Mouse (Mus musculus) forebrain, embryonic 14.5 days (tissue): ENCODE results near the gene Fbn1. TPM values are rescaled to one million over a fixed set of nuclear protein-coding genes. Genes with fewer than 3 reads are reported as not detected.

Experiments used
- ATAC-seq: fragments of 200-750 bp; cut with Nextera tagmentation; 2 replicates; pipeline ENCODE4 v1.8.0; 2017; ENCODE audit warnings: mild to moderate bottlenecking, moderate library complexity
- DNase-seq: peaks from one replicate; pipeline ENCODE4 v3.0.0-alpha.2; 2015; ENCODE audit warnings: low spot score
- H3K27ac ChIP-seq: fragments of 300-500 bp; sonication (generic); 2 replicates; pipeline ENCODE4 v1.5.1; 2014; ENCODE audit warnings: low read depth, mild to moderate bottlenecking, control low read depth, low read length, moderate library complexity
- H3K27me3 ChIP-seq: fragments of 300-500 bp; sonication (generic); replicated peaks from 2 replicates; pipeline ENCODE4 v1.6.1; 2014; ENCODE audit warnings: low read length, control low read depth, mixed read lengths; ENCODE audit not compliant: control insufficient read depth, insufficient read depth
- H3K36me3 ChIP-seq: fragments of 300-500 bp; sonication (generic); 2 replicates; pipeline ENCODE4 v1.6.1; 2014; ENCODE audit warnings: low read length, control low read depth; ENCODE audit not compliant: control insufficient read depth, insufficient read depth
- H3K4me1 ChIP-seq: fragments of 300-500 bp; sonication (generic); 2 replicates; pipeline ENCODE4 v1.6.1; 2014; ENCODE audit warnings: antibody characterized with exemption, low read length, control low read depth; ENCODE audit not compliant: control insufficient read depth, insufficient read depth
- H3K4me2 ChIP-seq: fragments of 300-500 bp; sonication (generic); 2 replicates; pipeline ENCODE4 v1.6.1; 2014; ENCODE audit warnings: mild to moderate bottlenecking, control low read depth, low read length
- H3K4me3 ChIP-seq: fragments of 300-500 bp; sonication (generic); 2 replicates; pipeline ENCODE4 v1.5.1; 2014; ENCODE audit warnings: low read depth, low read length, control low read depth
- H3K9ac ChIP-seq: fragments of 300-500 bp; sonication (generic); 2 replicates; pipeline ENCODE4 v1.6.1; 2014; ENCODE audit warnings: mild to moderate bottlenecking, low read length, control low read depth, moderate library complexity
- H3K9me3 ChIP-seq: fragments of 300-500 bp; sonication (generic); replicated peaks from 2 replicates; pipeline ENCODE4 v1.6.1; 2016; ENCODE audit warnings: low read length, control low read depth, mixed read lengths; ENCODE audit not compliant: control insufficient read depth
- WGBS: fragments of 180-500 bp; shearing (Covaris S2); extraction: QIAGEN DNeasy Blood & Tissue Kit; methylation state at CpG from one replicate; pipeline ENCODE4 v1.1.7; 2014; 5-methylcytosine and 5-hydroxymethylcytosine counted together
- polyA plus RNA-seq: library from polyadenylated mRNA; unstranded; fragments of >200 nt; fragmentation: Nextera tagmentation; extraction: Ambion mirVana; gene quantifications from 2 replicates; pipeline ENCODE4 v1.2.1, GENCODE M21; 2014

Fbn1 gene
- polyA plus RNA-seq, 1 experiment from 2014 or later: 2.1 TPM

DNA sequence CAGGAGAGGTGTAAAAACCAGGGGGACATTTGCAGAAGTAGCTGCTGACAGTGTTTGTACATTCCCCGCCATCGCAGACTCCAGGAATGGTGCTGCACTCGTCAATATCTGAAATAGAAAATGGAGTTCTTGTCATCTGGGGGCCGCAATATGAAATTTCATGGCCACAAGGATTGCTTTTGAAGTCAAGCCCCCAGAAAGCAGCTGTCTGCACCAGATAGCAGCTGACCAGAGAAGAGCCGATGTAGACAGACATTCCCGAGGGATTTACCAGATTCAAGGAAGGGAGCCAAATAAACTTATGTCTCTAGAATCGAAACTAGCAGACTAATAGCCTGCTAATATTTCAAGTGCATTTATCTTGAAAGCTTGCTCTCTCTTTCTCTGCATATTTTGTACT is 110.0 kb downstream of the Fbn1 start:
- H3K4me2 ChIP-seq: no peak overlapping the region
- no peaks in the 10 kb centered on the region for H3K9me3 ChIP-seq
- no peak for ATAC-seq
- H3K4me3 ChIP-seq: no peak overlapping the region
- no peak for DNase-seq
- WGBS: 91% methylated on average over 7 of the region's 7 CpGs
- no peak overlapping the region for H3K9ac ChIP-seq
- H3K4me1 ChIP-seq: no peaks in the 10 kb centered on the region
- H3K27me3 ChIP-seq: no peaks in the 10 kb centered on the region
- no peak overlapping the region for H3K27ac ChIP-seq
- no peaks in the 10 kb centered on the region for H3K36me3 ChIP-seq

DNA sequence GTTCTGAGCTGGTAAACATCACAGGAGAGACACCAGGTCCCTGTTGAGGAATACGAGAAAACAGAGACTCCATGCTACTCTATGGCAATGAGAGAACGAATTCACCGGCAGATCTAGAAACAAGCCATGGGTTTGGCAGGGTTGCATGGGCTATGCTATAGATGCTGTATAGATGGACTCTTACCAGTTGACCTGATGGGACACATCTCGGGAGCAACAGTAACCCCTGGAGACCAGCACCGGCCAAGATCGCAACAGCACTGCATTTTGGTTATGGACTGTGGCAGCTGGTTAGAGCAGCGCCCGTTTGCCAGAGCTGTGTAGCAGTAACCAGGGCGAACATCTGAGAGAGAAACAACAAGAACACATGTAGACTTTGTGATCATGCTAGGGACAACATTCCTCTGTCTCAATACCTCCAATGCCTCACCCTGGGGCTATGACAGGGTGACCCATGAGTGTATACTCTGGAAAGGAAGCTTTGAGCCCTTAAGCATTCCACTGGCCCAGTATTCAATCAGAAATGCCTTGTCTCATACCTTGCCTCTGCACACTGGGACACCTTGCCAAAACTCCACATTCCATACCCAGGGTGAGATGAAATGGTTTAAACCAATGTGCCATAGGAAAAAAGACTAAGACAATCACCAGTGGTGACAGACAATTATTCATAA is 113.2 kb downstream of the Fbn1 start:
- Histone ChIP-seq H3K4me3 (no peak overlapping the region), H3K36me3 (no peaks in the 10 kb centered on the region), H3K27me3 (no peaks in the 10 kb centered on the region), H3K4me1 (no peaks in the 10 kb centered on the region), H3K9ac (no peak overlapping the region), H3K27ac (no peak overlapping the region), H3K4me2 (no peak overlapping the region), H3K9me3 (no peaks in the 10 kb centered on the region)
- no peak for DNase-seq
- no peak for ATAC-seq
- WGBS: 96% methylated on average over 9 of the region's 9 CpGs

GRCm38 (mm10) chr2:125391582-125391981 is 116.2 kb downstream of the Fbn1 start:
- Histone ChIP-seq H3K27ac (no peak overlapping the region), H3K27me3 (no peaks in the 10 kb centered on the region), H3K4me1 (no peaks in the 10 kb centered on the region), H3K9me3 (no peaks in the 10 kb centered on the region), H3K9ac (no peak overlapping the region), H3K36me3 (0 out of 2 replicates have a peak, but pooled peaks cover 6% of the 10 kb centered on the region), H3K4me2 (no peak overlapping the region), H3K4me3 (no peak overlapping the region)
- DNase-seq (no peak), ATAC-seq (no peak)
- 82% methylated on average over 6 of the region's 6 CpGs for WGBS

DNA sequence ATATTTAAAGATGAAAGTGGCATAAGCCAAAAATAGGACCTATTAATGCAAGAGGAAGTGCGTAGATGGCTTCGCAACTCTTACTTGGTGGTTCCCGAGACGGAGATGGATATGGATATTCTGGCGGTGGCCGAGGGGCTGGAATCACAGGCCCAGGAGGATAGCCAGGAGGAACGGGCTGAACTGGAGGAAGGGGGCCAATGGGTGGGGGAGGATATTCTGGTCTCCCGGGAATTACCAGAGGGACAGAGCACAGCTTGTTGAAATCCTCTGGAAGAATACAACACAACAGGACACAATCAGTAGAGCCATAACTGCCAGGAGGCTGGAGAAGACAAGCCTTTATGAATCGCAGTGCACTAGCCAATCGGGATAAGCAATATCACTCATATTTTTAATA is 118.0 kb downstream of the Fbn1 start:
- ATAC-seq (no peak), DNase-seq (no peak)
- H3K27me3 ChIP-seq: no peaks in the 10 kb centered on the region
- H3K9ac ChIP-seq: no peak overlapping the region
- no peaks in the 10 kb centered on the region for H3K4me1 ChIP-seq
- H3K4me3 ChIP-seq: no peak overlapping the region
- no peak overlapping the region for H3K27ac ChIP-seq
- WGBS: 97% methylated on average over 10 of the region's 10 CpGs
- H3K9me3 ChIP-seq: no peaks in the 10 kb centered on the region
- H3K4me2 ChIP-seq: no peak overlapping the region
- H3K36me3 ChIP-seq: 0 out of 2 replicates have a peak, but pooled peaks cover 6% of the 10 kb centered on the region

DNA sequence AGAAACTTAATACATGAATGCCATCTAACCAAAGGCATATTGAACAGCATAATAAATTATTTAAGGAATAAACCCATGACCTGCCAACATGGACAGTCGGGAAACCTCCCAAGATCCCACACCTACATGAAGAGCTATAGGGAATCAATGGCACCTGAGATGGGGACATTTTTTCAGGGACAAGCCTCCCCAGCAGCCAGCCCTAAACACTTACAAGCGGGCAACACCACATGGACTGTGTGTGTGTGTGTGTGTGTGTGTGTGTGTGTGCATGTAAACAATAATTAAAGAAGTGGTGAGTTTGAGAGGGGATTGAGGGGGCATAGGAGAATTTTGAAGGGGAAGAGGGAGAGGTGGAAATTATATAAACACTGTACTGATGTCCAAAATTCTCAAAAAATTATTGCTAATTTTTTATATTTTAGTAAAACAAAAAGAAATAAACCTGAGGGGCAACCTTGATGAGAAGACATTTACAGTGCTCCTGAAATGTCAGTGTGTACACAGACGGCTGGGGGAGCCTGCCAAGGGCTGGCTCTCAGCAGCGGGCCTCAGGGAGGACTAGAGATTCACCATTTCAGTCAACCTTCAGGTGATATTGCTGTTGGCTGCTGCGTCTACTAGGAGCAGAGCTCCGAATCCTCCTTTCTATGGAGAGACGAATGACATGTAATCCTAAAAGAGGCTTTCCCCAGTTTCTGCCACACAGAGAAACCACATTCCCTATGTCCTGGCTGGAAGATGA is 121.4 kb downstream of the Fbn1 start:
- no peaks in the 10 kb centered on the region for H3K27me3 ChIP-seq
- 0 out of 2 replicates have a peak, but pooled peaks cover 6% of the 10 kb centered on the region for H3K36me3 ChIP-seq
- no peak for ATAC-seq
- H3K4me1 ChIP-seq: no peaks in the 10 kb centered on the region
- H3K27ac ChIP-seq: no peak overlapping the region
- no peak overlapping the region for H3K4me3 ChIP-seq
- no peak overlapping the region for H3K9ac ChIP-seq
- no peak overlapping the region for H3K4me2 ChIP-seq
- 71% methylated on average over 7 of the region's 7 CpGs for WGBS
- no peak for DNase-seq
- no peaks in the 10 kb centered on the region for H3K9me3 ChIP-seq

- H3K27ac ChIP-seq: no peak overlapping the region
- ATAC-seq (no peak), DNase-seq (no peak)
- no peaks in the 10 kb centered on the region for H3K9me3 ChIP-seq
- H3K4me2 ChIP-seq: no peak overlapping the region
- H3K36me3 ChIP-seq: 0 out of 2 replicates have a peak, but pooled peaks cover 6% of the 10 kb centered on the region
- WGBS: 74% methylated on average over 4 of the region's 4 CpGs
- no peak overlapping the region for H3K4me3 ChIP-seq
- no peak overlapping the region for H3K9ac ChIP-seq
- H3K27me3 ChIP-seq: no peaks in the 10 kb centered on the region
- H3K4me1 ChIP-seq: no peaks in the 10 kb centered on the region
Observed at GRCm38 (mm10) chr2:125384941-125385340, 122.9 kb downstream of the Fbn1 start.

- Histone ChIP-seq H3K9me3 (no peaks in the 10 kb centered on the region), H3K9ac (no peak overlapping the region), H3K4me3 (no peak overlapping the region), H3K36me3 (0 out of 2 replicates have a peak, but pooled peaks cover 6% of the 10 kb centered on the region), H3K27ac (no peak overlapping the region), H3K4me1 (no peaks in the 10 kb centered on the region), H3K4me2 (no peak overlapping the region), H3K27me3 (no peaks in the 10 kb centered on the region)
- WGBS: 90% methylated on average over 6 of the region's 6 CpGs
- DNase-seq (no peak), ATAC-seq (no peak)
Observed at GRCm38 (mm10) chr2:125384415-125384814, 123.4 kb downstream of the Fbn1 start.

DNA sequence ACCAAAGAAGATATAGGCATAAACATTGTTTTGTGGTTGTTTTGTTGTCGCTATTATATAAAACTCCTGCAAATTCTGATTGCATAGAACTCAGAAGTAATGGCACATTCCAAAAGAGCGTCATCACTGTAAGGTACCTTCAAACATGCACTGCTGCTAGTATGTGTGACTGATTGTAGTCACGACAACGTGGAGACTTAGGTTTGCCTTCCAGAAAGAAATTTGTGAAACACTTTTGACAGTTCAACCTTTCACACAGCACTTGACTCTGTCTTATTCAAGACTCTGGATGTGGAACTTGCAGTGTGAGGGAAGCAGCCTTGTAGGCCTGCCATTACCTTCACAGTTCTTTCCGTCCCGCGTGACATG is 124.5 kb downstream of the Fbn1 start:
- ATAC-seq: no peak
- Histone ChIP-seq H3K9me3 (no peaks in the 10 kb centered on the region), H3K4me1 (no peaks in the 10 kb centered on the region), H3K9ac (no peak overlapping the region), H3K27me3 (no peaks in the 10 kb centered on the region), H3K27ac (no peak overlapping the region), H3K36me3 (0 out of 2 replicates have a peak, but pooled peaks cover 2% of the 10 kb centered on the region), H3K4me3 (no peak overlapping the region), H3K4me2 (no peak overlapping the region)
- no peak for DNase-seq
- WGBS: 94% methylated on average over 7 of the region's 7 CpGs

DNA sequence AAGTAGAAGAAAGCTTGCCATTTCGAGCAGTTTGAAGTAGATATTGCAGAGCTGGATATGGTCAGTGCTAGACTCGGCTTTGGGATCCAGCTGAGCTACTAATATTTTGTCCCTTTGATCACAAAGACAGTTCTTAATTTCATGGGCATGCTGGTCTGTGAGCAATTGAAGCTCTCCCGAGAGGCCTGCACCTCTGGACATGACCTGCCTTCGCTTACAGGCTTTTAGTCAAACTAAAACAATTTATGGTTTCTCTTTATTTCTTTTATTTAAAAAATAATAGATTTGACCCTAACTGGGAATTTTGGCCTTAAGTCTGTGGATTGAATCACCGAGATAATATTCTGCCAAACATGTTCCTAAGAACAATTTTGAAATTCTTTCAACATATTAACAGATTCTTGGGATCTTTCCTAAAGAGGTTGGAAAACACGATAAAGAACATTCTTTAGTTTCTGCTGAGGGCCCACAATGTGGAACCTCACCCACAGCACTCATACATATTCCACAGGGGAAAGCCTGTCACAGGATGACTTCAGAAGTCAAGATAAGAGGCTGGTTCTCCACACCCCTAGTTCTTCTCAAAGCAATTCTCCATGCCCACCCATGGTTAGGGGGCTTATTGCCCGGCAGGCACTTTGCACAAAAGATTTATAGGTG is 125.0 kb downstream of the Fbn1 start:
- no peak for DNase-seq
- no peak overlapping the region for H3K9ac ChIP-seq
- H3K4me1 ChIP-seq: no peaks in the 10 kb centered on the region

More for the DNA sequence above, 125.0 kb downstream of the Fbn1 start:
- WGBS: 86% methylated on average over 7 of the region's 7 CpGs
- H3K27ac ChIP-seq: no peak overlapping the region
- no peaks in the 10 kb centered on the region for H3K9me3 ChIP-seq
- no peak overlapping the region for H3K4me3 ChIP-seq
- no peaks in the 10 kb centered on the region for H3K36me3 ChIP-seq
- H3K4me2 ChIP-seq: no peak overlapping the region
- H3K27me3 ChIP-seq: no peaks in the 10 kb centered on the region
- no peak for ATAC-seq
